In the genomic region with DNA sequence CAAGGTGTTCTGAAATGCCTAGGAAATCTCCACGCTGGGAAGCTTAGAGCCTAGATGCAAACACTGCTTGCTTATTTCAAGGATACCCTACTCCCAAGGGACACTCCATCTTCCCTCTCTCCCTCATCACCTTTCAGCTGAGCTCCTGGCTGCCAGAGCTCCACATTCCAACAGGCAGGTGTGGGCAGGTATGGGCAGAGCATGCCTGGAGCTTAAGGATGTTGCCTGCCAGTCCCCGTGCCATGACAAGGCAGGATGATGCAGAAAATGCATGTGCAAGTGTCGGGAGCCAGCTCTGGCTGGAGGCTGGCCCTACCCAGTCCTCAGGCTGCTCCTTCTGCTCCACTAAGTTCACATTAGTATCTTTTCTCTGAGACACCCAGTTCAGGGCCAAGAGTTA, we compare ENCODE assay signal across 17 mouse cellular contexts.
"Had no signal": no experiment of that assay in that cellular context is flagged by ENCODE, and none has a peak within 500 bp of the region (broad histone marks: within the 10 kb centered on the region; RNA-seq: fewer than 3 reads in every experiment).

No protein-coding gene starts in this region.

- DNase-seq: retina, postnatal 1 day; right cerebral cortex, adult 18-20 months; right cerebral cortex, postnatal 14 days; right cerebral cortex, postnatal 25 days; right cerebral cortex, postnatal 4 days; spleen, adult 18-20 months; thymus, adult 18-20 months; thymus, adult 2 months; thymus, postnatal 14 days; thymus, postnatal 25 days; thymus, postnatal 36 days; thymus, postnatal 4 days had no signal

- H3K27me3 ChIP-seq: neural tube, embryonic 12.5 days; neural tube, embryonic 13.5 days; neural tube, embryonic 15.5 days; stomach, embryonic 15.5 days had no signal

- H3K4me3 ChIP-seq: neural tube, embryonic 12.5 days; neural tube, embryonic 13.5 days; neural tube, embryonic 15.5 days; stomach, embryonic 15.5 days had no signal

- H3K4me2 ChIP-seq: neural tube, embryonic 12.5 days; neural tube, embryonic 13.5 days; neural tube, embryonic 15.5 days; stomach, embryonic 15.5 days had no signal

- H3K4me1 ChIP-seq: neural tube, embryonic 12.5 days; neural tube, embryonic 13.5 days; neural tube, embryonic 15.5 days; stomach, embryonic 15.5 days had no signal

- H3K9me3 ChIP-seq: neural tube, embryonic 12.5 days; neural tube, embryonic 13.5 days; neural tube, embryonic 15.5 days; stomach, embryonic 15.5 days had no signal

- H3K36me3 ChIP-seq: neural tube, embryonic 12.5 days; neural tube, embryonic 13.5 days; neural tube, embryonic 15.5 days; stomach, embryonic 15.5 days had no signal

- H3K9ac ChIP-seq: neural tube, embryonic 12.5 days; neural tube, embryonic 13.5 days; neural tube, embryonic 15.5 days; stomach, embryonic 15.5 days had no signal

- H3K27ac ChIP-seq: neural tube, embryonic 12.5 days; neural tube, embryonic 13.5 days; neural tube, embryonic 15.5 days; stomach, embryonic 15.5 days; stomach, postnatal 0 days had no signal
